Mouse (Mus musculus): ENCODE results near the gene Grip1.
"Not testable (repeated sequence)": the region's sequence is repeated elsewhere in the genome, so short reads cannot be mapped to it uniquely, and the experiment has no call there.

Grip1 gene

DNA sequence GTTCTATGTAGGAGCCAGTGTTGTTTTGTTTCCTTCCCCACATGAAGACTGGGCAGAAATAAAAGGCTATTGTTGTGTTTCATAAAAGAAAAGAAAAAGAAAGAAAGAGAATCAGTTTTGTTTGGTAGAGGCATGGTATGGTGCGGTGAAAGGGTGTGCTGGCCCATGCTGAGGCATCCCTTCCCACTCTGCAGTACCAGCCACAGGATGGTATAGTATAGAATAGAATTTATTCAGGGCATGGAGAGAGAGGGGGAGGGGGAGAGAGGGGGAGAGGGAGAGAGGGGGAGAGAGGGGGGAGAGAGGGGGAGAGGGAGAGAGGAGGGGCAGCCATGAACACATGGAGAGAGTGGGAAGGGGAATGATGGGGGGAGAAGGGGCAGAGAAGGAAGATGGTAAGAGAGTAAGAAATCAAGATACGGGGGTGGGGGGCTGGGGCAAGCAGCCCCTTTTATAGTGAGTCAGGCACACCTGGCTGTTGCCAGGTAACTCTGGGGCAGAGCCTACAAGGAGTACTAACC lies 591.1 kb downstream of the Grip1 start:
- in situ Hi-C loops (cut with MseI, MboI), result no loop called here

- in situ Hi-C loops (cut with MseI, MboI), result no loop called here
These were observed 607.1 kb downstream of the Grip1 start for GRCm38 (mm10) chr10:120060579-120061237.

DNA sequence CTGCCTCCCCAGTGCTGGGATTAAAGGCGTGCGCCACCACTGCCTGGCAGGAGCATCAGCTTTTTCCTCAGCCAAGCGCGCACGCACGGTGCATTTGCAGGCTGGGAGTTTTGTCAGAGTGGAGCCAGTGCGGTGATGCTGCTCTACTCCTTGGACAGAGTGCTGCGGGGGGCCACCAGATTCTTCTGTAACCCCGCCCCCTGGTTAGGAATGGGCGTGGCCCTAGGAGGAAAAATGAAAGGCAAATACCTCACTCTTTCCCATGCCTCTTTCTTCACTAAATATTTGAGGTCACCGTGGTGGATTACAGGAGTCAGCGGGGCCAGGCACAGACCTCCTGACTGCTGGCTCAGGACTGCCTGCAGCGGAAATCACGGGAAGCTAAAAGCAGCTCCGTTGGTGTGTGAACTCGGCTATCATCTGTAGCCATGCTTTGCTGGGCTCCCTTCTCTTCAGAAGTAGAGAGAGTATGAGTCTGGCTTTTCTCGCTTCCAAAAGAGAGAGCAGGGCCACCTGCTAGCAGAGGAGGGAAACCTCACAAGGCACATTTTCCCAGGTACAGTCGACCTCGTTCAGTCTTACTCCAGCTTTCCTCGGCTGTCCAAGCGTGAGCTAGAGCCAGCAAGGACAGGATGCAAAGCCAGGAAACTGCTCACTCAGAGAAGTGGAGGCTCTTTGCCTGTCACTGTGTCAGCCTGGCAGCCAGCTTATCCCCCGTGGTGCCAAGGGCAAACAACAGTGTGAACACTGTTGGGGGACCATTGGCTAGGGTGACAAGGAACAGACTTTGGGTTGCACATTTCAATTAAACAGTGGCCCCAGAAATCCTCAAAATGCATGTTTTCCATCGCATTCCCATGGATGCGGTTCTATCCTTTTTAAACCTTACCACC lies 607.9 kb downstream of the Grip1 start:
- in situ Hi-C loops (cut with MseI, MboI), result no loop called here

GRCm38 (mm10) chr10:120064424-120064823 lies 610.8 kb downstream of the Grip1 start:
- in situ Hi-C loops (cut with MseI, MboI), result no loop called here

- in situ Hi-C loops (cut with MseI, MboI), result no loop called here
These were observed 612.7 kb downstream of the Grip1 start for GRCm38 (mm10) chr10:120066319-120066718.

DNA sequence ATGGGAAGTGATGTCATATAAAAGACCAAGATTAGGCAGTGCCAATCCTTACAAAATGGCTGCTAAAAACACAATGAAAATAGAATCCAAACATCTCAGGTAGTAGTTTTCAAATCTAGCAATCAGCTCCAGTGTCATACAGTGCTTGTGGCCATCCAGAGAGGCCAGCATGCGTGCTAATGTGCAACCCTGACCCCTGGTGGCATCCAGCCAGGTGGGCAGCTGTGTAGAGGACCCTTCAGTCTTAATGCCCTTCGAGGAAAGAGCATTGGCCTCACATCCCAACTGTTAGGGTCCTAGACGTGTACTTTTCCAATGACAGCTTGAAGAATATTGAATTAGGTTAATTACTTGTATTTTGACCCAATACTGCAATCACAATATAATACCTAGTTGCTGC lies 624.2 kb downstream of the Grip1 start:
- in situ Hi-C loops (cut with MseI, MboI), result no loop called here

GRCm38 (mm10) chr10:120092548-120092947 lies 638.9 kb downstream of the Grip1 start:
- in situ Hi-C loops (cut with MseI, MboI), result no loop called here

- in situ Hi-C loops (cut with MseI, MboI), result no loop called here
These were observed 641.5 kb downstream of the Grip1 start for GRCm38 (mm10) chr10:120095136-120095535.

DNA sequence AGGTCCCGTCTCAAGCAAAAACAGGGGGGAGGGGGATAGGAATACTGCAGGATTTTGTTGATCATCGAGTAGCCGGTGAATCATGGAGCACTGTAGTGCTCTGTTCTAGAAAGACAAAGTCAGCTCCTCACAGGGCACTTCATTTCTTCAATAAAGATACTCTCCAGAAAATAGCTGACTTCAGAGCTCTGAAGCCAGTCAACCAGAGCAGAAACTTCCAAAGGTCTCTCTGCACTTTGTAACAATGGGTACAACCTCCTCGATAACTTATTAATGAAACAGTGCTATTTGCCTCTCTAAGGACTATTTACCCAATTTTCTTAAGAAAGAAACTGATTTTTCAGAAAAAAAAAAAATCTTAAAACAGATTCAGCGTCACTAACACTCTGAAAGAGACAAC lies 642.1 kb downstream of the Grip1 start:
- in situ Hi-C loops (cut with MseI, MboI), result no loop called here

GRCm38 (mm10) chr10:120097564-120097963 lies 643.9 kb downstream of the Grip1 start:
- in situ Hi-C loops (cut with MseI, MboI), result no loop called here

DNA sequence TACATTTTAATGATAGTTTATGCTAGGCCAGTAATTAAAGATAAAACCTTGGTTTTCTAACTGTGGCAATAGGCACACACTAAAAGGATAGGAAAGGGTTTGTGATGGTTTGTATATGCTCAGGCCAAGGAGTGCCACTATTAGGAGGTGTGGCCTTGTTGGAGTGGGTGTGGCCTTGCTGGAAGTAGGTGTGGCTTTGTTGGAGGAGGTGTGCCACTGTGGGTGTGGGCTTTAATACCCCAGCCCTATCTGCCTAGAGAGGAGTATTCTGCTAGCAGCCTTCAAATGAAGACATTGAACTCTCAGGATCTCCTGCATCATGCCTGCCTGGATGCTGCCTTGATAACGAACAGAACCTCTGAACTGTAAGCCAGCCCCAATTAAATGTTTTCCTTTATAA lies 647.2 kb downstream of the Grip1 start:
- in situ Hi-C loops (cut with MseI, MboI), result no loop called here

DNA sequence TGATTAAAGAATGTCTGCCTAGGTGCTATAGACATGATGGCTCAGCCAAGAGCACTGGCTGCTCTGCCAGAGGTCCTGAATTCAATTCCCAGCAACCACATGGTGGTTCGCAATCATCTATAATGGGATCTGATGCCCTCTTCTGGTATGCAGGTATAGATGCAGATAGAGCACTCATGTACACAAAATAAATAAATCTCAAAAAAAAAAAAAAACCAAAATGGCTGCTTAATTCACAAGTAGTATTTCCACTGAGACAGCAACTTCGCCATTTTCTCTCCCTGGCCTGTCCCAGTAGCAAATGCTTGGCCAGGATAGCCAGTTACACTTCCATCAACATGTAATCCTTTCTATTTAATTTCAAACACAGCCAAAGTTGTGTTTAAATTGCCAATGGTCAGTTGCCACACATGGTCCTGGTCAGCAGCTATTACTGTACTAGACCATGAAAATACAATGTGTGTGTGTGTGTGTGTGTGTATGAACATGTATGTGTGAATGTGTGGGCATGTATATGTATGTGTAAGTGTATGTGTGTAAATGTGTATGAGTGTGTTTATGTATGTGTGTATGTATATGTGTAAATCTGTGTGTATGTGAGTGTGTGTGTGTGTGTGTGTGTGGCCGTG lies 658.2 kb downstream of the Grip1 start:
- in situ Hi-C loops (cut with MseI, MboI), result no loop called here

GRCm38 (mm10) chr10:120112507-120113396 lies 659.1 kb downstream of the Grip1 start, which contains the start of gene Helb:
TSS of gene Helb (minus strand) at chr10:120112987.
- in situ Hi-C loops (cut with MseI, MboI), result no loop called here

DNA sequence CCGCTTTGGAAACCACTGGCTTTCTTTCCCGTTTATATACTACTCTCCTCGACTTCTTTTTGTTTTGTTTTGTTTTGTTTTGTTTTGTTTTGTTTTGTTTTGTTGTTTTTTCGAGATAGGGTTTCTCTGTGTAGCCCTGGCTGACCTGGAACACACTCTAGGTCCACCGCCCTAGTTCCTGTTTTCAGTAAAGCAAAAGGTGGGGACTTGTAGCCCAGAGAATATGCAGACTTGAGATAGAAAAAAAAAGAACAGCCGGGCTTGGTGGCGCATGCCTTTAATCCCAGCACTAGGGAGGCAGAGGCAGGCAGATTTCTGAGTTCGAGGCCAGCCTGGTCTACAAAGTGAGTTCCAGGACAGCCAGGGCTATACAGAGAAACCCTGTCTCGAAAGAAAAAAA lies 659.9 kb downstream of the Grip1 start:
- in situ Hi-C loops (cut with MseI, MboI), result not testable (repeated sequence)

- in situ Hi-C loops (cut with MseI, MboI), result no loop called here
These were observed 660.4 kb downstream of the Grip1 start for GRCm38 (mm10) chr10:120113980-120114379.

DNA sequence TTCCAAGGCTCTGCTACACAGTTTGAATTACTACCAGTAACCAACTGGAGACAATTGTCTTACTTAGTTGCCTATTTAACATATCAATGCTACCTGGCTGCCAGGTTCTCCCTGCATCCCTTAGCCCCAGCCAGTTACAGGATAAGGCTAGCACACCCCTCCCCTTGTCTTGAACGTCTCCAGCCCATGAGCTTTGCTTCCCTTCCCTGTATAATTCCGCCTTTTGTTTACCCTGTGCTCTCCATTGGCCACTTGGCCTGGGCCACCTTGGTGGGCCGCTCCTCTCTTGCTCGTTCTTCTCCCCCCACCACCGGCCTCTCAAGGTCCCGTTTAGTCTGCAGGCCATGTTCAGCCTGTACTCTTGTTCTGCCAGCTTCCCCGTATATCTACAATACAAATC lies 660.9 kb downstream of the Grip1 start:
- in situ Hi-C loops (cut with MseI, MboI), result no loop called here

DNA sequence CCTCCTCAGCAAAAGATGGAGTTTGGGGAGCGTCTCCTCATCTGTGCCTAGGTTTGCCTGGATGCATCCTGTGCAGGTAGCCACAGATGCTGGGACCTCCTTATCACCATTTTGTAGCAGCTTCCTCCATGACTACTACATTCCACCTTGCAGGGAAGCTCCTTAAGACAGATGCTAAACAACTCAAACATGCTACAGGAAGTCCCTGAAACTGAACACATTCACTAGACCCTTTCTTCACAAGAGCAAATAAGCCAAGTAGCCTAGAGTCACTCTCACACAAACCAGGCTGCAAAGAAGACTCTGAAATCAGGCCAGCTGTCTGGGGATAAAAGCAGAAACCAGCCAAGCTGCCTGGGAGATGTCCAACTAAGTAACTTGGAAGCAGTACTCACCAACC lies 661.6 kb downstream of the Grip1 start:
- in situ Hi-C loops (cut with MseI, MboI), result no loop called here

DNA sequence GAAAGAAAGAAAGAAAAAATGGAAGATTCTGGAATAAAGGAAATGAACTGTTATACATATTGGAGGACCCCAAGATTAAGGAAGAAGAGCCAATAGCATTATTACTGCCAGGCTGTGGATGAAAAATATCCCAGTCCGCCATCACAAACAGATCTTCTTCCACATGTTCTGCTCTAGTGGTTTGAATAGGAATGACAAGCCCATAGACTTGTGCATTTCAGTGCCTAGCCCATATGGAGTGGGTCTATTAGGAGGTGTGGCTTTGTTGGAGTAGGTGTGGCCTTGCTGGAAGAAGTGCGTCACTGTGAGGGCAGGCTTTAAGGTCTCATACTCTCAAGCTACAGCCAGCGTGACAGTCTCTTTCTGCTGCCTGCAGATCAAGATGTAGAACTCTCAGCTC lies 670.1 kb downstream of the Grip1 start:
- in situ Hi-C loops (cut with MseI, MboI), result loop anchor here (10.0 kb wide), 1 partner anchor 319 kb away; no protein-coding TSS in a partner anchor

GRCm38 (mm10) chr10:120124801-120125464 lies 671.3 kb downstream of the Grip1 start:
- in situ Hi-C loops (cut with MseI, MboI), result loop anchor here (10.0 kb wide), 1 partner anchor 320 kb away; no protein-coding TSS in a partner anchor

DNA sequence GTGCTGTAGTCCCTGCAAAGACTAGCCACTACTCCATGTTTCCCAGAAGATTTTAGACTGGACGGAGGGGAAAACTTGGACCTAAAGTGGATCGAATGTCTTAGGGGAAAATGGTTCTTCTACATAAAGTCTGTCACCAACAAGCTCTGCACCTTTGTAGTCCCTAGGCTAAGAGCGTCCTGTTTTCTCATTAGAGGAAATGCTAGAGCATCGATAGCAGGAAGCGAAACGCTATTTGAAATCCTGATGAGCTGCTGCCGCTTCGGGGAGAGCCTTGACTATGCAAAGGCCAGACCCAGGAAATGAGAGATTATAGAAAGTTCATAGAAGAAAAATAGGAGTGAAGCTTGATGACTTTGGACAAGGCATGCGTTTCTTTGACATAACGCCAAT lies 671.8 kb downstream of the Grip1 start:
- in situ Hi-C loops (cut with MseI, MboI), result loop anchor here (10.0 kb wide), 1 partner anchor 321 kb away; no protein-coding TSS in a partner anchor

Measured in mouse trophoblast stem cell (cell line).